Mouse (Mus musculus) lung, postnatal 25 days (tissue): ENCODE measurements around the gene Rbm25.
"Not testable (repeated sequence)": the region's sequence is repeated elsewhere in the genome, so short reads cannot be mapped to it uniquely, and the experiment has no call there.

Experiments used
- DNase-seq: peaks from one replicate; pipeline ENCODE4 v3.0.0; 2022; ENCODE audit warnings: low spot score

Gene Rbm25

DNA sequence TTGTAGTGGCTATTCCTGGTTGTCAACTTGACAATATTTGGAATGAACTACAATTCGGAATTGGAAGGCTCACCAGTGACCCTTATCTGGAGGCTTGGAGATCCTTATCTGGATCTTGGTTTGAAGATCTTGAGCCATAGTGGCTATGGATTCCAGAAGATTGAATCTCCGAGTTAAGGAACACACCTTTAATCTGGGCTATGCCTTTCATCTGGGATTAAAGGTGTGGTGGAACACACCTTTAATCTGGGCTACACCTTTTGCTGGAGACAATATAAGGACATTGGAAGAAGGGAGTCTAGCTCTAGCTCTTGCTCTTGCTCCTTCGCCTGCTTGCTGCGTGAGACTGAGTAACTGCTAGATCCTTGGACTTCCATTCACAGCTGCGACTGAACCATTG lies at the start of gene Rbm25:
Gene Rbm25 (plus strand): TSS at position 301 of the 400 bp plus-strand sequence.
- DNase-seq: not testable (repeated sequence)

GRCm38 (mm10) chr12:83582106-83582505 lies 48.9 kb upstream of the Rbm25 start:
- DNase-seq: no peak

- no peak for DNase-seq
These were observed 48.3 kb upstream of the Rbm25 start for GRCm38 (mm10) chr12:83582747-83583146.

- DNase-seq: no peak
These were observed 44.4 kb upstream of the Rbm25 start for GRCm38 (mm10) chr12:83586628-83587027.

DNA sequence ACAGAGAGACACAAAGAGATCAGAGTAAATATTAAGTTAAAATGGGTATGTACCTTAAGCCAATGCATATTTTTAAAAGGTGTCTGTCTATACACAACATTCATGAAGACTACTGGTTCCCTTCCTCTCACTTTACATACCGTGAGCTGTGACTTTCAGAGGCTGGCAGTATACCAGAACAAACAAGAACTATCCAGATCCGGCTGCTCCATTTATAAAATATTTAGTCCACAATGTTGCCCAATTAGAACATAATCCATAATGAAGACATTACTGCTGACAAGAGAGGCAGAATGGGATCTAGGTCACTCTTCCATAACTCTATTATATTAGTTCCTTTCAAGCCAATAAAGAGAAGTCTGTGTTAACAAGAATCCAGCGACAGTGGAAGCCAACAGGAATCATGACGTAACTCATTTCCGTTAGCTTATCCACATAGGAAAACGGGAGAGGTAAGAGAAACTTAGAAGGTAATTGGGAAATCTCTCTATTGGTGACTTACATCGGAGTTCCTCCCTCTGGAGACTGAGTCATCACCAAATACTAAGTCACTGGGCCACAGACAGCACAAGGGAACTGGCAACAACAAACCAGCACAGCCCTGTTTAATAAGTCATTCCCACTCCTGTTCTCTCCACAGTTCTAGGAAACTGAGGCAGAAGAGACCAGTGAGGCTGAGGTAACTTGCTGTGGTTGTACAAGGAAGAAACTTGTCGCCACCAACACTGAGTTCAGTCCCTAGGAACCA lies 39.1 kb upstream of the Rbm25 start:
- no peak for DNase-seq

DNA sequence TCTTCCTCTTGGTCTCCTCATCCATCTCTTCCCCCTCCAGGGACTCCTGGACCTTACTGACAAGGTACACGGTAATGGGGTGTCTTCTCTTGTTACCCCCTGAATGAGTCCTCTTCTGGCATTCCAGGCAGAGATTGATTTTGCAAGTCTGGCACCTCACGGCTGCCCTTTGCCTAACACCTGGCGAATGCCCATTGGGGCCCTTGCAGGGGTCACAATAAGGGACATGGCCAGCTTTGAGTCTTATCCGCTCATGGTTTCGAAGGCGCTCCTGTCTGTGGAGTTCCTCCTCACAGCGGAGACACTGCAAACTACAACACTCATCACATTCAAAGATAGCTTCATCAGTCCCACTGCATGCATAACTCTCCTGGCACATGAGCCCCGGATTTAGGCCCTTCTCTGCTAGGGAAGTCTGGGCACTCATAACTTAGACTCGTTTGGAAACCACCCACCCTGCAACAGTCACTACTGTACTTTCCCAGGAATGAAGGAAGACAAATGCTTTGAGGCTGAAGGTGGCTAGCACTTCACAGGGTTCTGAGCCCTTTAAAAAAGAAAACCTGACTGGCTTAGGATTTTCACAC lies 36.5 kb upstream of the Rbm25 start:
- DNase-seq: no peak

- no peak for DNase-seq
These were observed 34.7 kb upstream of the Rbm25 start for GRCm38 (mm10) chr12:83596191-83596954.

DNA sequence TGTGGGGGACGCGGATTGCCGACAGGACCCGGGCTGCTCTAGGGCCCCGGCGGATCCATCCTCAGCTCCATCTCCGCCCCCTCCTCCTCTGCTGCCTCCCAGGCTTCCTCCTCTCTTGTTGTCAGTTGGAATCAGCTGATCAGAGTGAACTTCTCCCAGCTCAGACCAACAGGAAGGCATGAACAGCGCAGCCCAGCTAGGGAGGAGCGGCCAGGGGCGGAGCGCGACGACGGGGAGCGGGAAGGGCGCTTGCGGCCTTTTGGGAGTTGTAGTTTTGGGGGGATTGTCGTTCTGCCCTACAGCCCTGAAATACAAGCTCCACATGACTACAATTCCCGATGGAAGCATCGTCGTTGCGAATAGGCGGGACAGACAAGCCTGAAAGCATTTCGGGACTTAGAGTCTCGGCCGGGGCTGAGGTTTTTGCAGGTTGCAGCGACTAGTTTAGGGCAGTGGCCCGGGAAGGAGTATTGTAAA lies 34.0 kb upstream of the Rbm25 start, which contains the start of gene Zfyve1:
Gene Zfyve1 (minus strand): TSS at position 198 of the 477 bp plus-strand sequence.
- peak; percentile 97 for DNase-seq

DNA sequence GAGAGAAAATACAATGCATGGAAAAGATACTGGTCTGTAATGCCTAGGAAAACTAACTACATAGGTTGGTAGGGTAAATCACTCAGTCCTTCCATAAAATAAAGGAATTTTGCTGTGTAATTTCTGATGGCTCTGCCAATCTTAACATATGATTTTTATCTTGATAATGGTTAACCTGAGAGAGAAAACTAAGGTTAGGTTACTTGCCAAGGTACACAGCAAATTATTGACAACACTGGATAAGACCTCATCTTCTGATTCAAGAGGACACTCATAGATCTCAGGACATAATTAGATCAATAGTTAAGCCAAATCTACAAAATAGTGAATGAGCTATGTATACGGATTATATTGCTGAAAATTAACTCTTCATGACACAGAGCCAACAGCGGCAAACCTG lies 33.2 kb upstream of the Rbm25 start:
- DNase-seq: no peak

GRCm38 (mm10) chr12:83602285-83602684 lies 28.8 kb upstream of the Rbm25 start:
- no peak for DNase-seq

- not testable (repeated sequence) for DNase-seq
These were observed 24.6 kb upstream of the Rbm25 start for GRCm38 (mm10) chr12:83606411-83606810.

DNA sequence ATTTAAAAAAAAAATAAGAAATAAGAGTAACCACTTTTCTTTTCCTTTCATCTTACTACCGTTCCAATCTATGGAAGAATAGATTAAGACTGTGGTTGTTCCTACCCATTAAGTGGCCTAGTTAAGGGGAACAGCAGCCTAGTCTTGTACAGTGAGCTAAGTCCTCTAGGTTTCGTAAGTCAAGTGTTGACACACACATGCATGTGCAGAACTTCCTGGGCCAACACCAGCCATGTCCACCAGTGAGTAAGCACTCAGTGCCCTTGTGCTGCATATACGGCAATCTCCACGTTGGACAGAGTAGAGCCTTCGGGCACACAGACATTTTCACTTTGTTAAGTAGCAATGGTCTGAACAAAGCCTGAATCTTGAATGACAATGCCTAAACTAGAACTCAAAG lies 13.8 kb upstream of the Rbm25 start:
- DNase-seq: peak; percentile 58

- no peak for DNase-seq
These were observed 12.1 kb upstream of the Rbm25 start for GRCm38 (mm10) chr12:83618981-83619380.

GRCm38 (mm10) chr12:83620694-83621093 lies 10.3 kb upstream of the Rbm25 start:
- DNase-seq: not testable (repeated sequence)

- no peak for DNase-seq
These were observed 8.8 kb upstream of the Rbm25 start for GRCm38 (mm10) chr12:83622031-83622755.

- DNase-seq: no peak
These were observed 6.7 kb upstream of the Rbm25 start for GRCm38 (mm10) chr12:83624321-83624720.

DNA sequence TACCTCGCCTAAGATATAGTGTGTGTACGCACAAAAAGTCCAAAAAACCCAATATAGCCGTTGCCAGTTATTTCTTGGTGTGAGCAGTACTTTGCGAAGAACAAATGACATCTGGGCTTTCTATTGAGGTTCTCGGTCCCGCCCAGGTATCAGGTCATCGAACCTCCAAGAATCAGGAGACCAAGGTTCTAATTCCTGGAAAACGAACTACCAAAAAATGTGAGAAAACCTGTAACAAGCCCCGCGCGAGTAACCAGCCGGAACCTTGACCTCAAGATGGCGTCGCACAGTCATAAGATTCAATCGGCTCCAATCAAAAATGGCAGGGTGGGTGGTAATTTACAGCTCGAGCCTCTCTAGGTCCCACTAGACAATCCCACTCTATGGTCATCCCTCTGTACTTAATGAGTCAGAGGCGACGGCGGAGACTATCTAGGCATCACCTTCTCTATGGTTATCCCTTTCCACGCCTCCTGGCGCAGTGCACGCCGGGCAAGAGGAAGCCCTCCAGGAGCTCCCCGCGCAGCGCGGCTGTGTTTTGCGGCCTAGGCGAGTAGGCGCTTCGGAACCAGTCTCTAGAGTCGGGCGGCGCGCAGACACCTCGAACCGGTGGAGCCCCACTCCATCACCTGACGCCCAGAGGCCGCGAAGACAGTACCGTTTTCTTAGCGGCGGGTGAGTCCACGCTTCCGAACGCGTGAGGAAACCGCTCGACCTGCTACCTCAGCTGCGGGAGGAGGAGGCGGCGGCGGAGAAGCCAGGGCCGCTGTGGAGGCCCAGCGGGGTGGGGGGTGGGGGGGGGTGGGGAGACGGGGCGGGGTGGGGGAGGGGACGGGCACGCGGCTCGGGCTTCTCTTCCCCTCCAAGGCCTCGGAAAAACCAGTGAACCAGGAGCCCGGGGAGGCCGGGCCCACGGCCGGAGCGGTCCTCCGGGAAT lies 975 bp downstream of the Rbm25 start:
- DNase-seq: peak; percentile 99

DNA sequence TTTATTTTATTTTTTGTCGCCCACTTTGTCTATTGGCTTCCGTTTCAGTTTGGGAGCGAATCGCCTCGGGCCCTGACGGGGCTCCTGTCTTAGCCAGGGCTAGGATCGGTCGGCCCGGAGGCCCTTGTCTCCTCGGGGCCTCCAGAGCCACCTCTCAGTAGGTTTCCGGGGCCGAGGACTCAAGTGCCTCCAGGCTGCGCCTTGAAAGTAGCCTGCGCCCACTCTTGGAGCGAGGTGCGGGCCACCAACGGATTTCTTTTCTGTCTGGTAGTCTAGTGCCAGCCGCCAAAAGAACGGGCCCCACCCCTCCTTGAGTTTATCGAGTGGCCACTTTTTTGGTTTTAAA lies 1.6 kb downstream of the Rbm25 start:
- peak; percentile 50 for DNase-seq

- no peak for DNase-seq
These were observed 2.8 kb downstream of the Rbm25 start for GRCm38 (mm10) chr12:83633807-83634206.

DNA sequence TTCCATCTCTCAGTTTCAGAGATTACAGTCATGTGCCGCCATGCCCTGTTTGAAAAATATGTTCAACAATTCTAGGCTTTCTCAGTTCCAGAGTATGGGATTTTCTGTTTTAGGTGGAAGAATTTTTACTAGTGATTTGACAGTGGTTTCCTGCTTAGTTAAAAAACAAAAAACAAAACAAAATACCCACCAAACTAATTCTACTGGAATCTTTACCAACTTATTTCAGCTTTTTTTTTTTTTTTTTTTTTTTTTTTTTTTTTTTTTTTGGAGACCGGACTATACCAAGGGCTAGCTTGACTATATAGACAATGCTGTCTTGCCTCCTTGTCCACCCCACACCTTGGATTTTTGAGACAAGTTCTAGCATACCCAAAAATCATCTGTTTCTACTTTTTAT lies 10.2 kb downstream of the Rbm25 start:
- no peak for DNase-seq

DNA sequence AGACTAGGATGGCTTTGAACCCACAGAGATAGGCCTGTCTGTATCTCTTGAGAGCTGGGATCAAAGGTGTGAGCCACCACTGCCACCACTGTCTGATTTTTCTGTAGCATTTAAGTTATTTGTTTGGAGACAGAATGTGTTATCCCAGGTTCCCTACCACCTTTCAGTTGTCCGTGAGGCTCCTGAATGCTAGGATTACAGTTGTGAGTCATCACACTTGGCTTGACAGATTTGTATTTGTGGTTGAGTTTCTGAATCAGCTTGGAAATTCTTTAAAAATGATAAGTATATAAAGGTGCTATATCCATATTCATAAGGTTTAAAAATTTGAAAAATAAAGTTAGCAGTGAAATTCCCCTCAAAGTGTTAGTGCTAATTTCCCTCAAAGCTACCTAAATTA lies 12.1 kb downstream of the Rbm25 start:
- no peak for DNase-seq
